Mouse (Mus musculus) mature B cell (primary cell): ENCODE data around the gene Castor2.

Experiments used
- in situ Hi-C: fragments of 300-500 bp; cut with MboI; formaldehyde crosslinking; loops from 2 replicates; pipeline ENCODE4 v1.14.3; 2019

The Castor2 gene

DNA sequence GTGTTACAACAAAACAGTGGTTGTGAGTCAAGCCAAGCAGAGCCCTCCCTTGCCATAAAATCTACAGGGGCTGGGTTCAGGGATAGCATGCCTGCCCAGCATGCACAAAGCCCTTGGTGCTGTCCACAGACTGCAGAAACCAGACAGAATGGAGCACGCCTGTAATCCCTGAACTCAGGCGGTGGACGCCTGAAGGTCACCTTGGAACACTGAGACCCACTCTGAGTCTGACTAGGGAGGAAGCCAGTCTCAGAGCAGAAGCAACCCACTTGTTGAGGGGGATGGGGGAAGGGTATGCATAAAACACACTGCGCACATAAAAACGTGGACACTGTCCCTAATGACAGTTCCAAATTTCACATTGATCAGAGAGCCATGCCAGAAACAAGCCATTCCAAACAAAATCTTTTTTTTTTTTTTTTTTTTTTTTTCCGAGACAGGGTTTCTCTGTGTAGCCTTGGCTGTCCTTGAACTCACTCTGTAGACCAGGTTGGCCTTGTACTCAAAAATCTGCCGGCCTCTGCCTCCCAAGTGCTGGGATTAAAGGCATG lies 56.5 kb downstream of the Castor2 start:
- in situ Hi-C loops, result no loop called here

- in situ Hi-C loops, result no loop called here
Measured at GRCm38 (mm10) chr5:134164688-134165087, 65.2 kb downstream of the Castor2 start.

- in situ Hi-C loops, result no loop called here
Measured at GRCm38 (mm10) chr5:134166642-134167041, 67.1 kb downstream of the Castor2 start.

DNA sequence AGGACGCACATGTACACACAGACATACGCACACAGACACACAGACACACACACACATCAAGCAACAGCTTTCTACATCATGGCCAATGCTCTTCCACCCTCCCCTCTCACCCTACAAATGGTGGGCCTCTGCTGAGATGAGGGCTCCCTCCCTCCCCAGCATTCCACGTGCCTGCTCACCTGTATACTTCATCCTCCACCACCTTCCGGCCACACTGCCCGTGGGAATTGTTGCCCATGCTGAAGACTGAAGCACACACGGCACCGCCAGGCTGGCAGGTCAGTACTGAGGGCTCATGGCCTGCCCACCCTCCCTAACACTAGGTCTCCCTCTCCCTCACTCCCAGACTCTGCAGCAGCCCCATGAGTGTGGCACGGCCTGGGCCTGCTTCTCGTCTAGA lies 68.5 kb downstream of the Castor2 start:
- in situ Hi-C loops, result no loop called here

DNA sequence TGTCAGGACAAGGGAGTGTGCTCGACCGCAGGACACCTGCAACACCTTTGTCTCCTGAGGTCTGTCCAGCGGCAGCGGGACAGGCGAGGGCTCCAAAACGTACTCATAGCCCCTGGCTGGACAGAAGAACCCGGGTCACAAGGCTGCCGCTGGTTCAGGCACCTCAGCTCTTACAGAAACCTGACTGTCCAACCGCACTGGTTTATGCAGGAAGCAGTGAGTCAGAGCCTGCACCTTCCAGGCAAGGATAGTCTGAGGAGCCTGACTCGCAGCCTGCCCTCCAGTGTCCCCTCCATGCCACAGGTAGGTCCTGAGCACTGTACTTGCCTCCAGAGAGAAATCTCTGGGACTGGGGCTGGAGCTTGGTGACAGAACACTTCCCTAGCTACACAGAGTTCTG lies 69.7 kb downstream of the Castor2 start:
- in situ Hi-C loops, result no loop called here

DNA sequence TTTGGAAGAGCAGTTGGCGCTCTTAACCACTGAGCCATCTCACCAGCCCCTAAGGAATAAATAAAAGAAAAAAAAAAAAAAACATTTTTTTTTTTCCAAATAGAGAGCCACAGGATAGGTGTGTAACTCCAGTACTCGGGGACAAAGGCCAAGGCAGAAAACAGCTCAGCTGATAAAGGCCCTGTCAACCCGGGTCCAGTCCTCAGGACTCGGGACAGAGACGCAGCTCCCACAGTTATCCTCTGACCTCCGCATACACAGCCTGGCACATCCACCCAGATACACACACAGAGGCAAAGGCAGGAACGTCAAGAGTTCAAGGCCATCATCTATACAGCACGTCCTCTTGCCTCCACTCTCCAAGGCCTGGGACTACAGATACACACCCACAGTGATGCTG lies 70.7 kb downstream of the Castor2 start:
- in situ Hi-C loops, result no loop called here

GRCm38 (mm10) chr5:134173206-134173605 lies 73.7 kb downstream of the Castor2 start:
- in situ Hi-C loops, result no loop called here

DNA sequence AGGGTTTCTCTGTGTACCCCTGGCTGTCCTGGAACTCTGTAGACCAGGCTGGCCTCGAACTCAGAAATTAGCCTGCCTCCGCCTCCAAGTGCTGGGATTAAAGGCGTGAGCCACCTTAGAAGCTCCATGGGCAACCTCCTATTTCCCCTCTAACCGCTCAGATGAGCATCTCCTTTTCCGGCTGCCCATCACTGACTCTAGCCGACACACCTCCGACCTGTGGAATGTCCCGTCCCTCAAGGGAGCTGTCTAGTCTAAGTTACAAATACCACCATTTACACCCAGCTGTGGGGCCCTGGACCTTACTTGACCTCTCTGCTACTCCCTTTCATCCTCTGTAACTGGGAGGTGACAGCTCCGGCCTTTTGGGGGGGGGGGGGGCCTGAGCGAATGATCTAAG lies 76.2 kb downstream of the Castor2 start:
- in situ Hi-C loops, result no loop called here

DNA sequence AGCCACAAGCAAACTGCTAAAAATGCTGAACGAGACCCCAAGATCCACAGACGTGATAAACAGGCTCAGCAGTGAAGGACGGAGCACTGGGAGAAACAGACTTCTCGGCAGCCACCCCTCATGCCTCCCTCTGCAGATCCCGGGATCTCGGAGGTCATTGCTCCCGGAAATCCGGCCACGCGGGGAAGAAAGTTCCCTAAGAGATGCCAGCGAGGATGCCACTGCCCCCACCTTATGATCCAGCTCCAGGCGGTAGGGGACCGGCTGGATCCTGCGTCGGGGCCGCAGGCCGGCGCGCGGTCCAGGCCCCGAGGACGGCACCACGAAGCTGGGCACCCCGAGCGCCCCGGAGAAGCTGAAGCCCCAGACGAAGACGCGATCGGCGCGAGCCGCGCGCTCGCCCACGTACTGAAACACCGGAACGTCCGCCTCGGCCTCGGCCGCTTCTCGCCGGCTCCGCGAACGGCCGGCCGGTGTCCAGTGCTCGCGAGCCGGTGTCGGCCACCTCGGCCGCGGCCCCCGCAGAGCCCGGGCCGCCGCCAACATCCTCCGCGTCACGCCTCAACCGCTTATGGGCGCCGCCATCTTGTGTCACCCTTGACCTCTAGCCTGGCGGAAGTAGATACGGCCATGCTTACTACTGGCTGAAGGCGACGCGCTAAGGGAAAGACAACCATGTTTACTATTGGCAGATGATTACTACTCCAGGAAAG lies 76.8 kb downstream of the Castor2 start, which contains the start of gene Rcc1l:
Rcc1l (minus strand) TSS at position 606 of the 713 bp plus-strand sequence.
- in situ Hi-C loops, result no loop called here

DNA sequence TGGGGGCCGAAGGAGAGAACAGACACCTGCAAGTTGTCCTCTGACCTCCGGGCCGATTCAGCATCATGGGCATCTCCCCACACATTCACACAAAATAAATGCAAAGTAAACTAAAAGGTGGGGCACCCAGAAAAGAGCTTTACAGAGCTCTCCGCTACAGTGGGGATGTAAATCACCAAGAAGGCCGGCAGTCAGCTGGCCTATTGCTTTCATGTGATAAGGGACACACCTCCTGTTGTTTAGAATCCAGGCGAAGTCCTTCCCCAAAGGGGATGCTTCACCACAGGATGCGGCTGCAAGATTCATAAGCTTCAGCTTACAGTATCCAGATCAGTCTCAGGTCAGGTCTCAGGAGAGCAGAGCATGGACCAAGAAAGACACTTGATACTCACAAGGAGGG lies 79.0 kb downstream of the Castor2 start:
- in situ Hi-C loops, result no loop called here

DNA sequence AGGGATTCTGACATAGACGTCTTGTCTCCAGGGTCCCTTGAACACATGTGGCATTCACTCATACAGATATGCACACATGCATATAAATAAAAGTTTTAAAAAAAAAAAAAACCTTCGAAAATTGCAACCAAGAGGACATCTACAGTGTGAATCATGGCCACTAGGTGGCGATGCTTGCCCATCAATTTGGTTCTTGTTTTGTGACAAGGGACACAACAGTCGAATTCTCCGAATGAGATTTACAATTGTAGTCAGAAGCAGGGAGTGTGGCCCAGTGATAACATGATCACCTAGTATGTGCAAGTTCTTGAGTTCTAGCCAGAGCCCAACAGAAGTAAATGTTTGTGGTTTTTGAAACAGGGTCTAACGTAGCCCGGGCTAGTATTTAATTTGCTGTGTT lies 80.4 kb downstream of the Castor2 start:
- in situ Hi-C loops, result loop anchor here (5.0 to 10.0 kb wide), 3 partner anchors 162 to 505 kb away; partner anchors contain the start of gene Limk1

DNA sequence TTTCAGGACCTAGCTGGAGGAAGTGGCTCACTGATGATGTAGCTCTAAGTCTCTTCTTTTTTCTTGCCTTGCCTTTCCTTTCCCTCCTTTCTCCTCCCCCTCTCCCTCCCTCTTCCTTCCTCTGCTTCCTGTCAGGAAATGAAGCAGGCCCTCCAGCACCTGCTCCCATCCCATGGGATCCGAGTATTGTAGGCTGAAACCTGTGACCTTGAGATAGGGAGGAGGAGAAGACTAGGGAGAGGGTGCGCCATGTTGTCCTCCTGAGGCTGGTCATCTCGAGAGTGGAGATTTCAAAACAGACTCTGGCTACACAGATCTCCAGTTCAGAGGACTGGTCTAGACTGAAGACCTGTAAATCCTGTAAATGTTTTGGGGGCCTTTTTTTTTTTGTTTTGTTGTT lies 82.7 kb downstream of the Castor2 start:
- in situ Hi-C loops, result loop anchor here (5.0 to 10.0 kb wide), 3 partner anchors 160 to 503 kb away; partner anchors contain the start of gene Limk1

- in situ Hi-C loops, result loop anchor here (5.0 to 10.0 kb wide), 3 partner anchors 160 to 502 kb away; partner anchors contain the start of gene Limk1
Measured at GRCm38 (mm10) chr5:134182735-134183134, 83.2 kb downstream of the Castor2 start.

GRCm38 (mm10) chr5:134183162-134183561 lies 83.7 kb downstream of the Castor2 start:
- in situ Hi-C loops, result loop anchor here (5.0 to 10.0 kb wide), 3 partner anchors 159 to 502 kb away; partner anchors contain the start of gene Limk1

- in situ Hi-C loops, result loop anchor here (5.0 to 10.0 kb wide), 3 partner anchors 158 to 501 kb away; partner anchors contain the start of gene Limk1
Measured at GRCm38 (mm10) chr5:134183880-134184808, 84.6 kb downstream of the Castor2 start, which contains the start of gene Gtf2ird2. Gene Gtf2ird2 (plus strand): TSS chr5:134184019.

DNA sequence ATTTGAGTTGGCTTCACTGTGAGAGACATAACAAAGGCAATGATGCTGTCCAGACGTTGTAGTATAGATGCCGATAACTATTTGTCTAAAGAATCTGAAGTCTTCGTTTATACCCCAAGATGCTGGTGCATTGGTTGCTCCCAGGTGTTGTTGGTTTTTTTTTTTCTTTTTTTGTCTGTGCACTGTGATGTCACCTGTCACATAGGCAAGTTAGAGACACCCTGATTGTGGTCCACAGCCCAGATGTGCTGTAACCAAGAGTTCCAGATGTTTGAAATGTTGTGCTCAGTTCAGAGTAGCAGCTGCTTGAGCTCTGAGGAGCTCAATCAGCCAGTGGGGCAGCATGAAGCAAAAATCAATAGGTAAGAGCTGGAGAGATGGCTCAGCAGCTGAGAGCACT lies 86.5 kb downstream of the Castor2 start:
- in situ Hi-C loops, result loop anchor here (5.0 to 10.0 kb wide), 3 partner anchors 41 to 499 kb away; partner anchors contain the start of genes Limk1 and Ncf1

GRCm38 (mm10) chr5:134186961-134187731 lies 87.6 kb downstream of the Castor2 start:
- in situ Hi-C loops, result loop anchor here (5.0 to 10.0 kb wide), 3 partner anchors 40 to 498 kb away; partner anchors contain the start of genes Limk1 and Ncf1

GRCm38 (mm10) chr5:134188571-134188970 lies 89.1 kb downstream of the Castor2 start:
- in situ Hi-C loops, result loop anchor here (5.0 to 10.0 kb wide), 3 partner anchors 39 to 496 kb away; partner anchors contain the start of genes Limk1 and Ncf1

DNA sequence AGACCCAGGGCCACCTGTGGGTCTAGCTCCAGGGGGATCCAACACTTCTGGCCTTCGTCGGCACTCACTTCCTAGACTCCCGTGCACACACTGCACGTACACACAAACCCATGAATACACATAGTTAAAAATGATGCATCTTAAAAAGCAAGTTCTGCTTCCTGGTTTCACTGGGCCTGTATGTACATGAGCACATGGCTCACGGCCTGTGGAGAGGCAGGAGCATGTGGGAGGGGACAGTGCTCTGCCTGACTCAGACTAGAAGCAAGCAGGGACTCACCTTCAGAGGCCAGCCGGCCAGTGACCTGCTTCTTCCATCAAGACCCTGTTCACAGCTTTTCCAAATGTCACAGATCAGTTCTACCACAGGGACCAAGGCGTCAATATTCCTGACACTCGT lies 94.2 kb downstream of the Castor2 start:
- in situ Hi-C loops, result no loop called here
